Mouse (Mus musculus) CH12.LX (cell line): ENCODE measurements around the gene Chchd6. TPM values are rescaled to one million over a fixed set of nuclear protein-coding genes. Genes with fewer than 3 reads are reported as not detected.

Source experiments
- DNase-seq: peaks from one replicate; pipeline ENCODE4 v3.0.0-alpha.2; 2013; ENCODE audit errors: extremely low read depth
- H3K27ac ChIP-seq: 2 replicates; pipeline ENCODE4 v1.5.1; 2012; ENCODE audit warnings: low read depth, mild to moderate bottlenecking, control low read depth, moderate library complexity; ENCODE audit not compliant: insufficient read depth
- H3K27me3 ChIP-seq: replicated peaks from 2 replicates; pipeline ENCODE3; 2012; ENCODE audit warnings: inconsistent platforms
- H3K36me3 ChIP-seq, 2 experiments: replicated peaks in 1 of 2; 2 replicates each; pipeline versions ENCODE3 to v1.6.1; 2012; ENCODE audit warnings: inconsistent platforms in 1 of 2, low read length in 1 of 2, mild to moderate bottlenecking in 1 of 2, mixed read lengths in 1 of 2, moderate library complexity in 1 of 2; ENCODE audit not compliant: control insufficient read depth in 1 of 2, insufficient read depth in 1 of 2
- H3K4me1 ChIP-seq, 2 experiments: 2 replicates each; pipeline ENCODE4 v1.6.1; 2012; ENCODE audit warnings: inconsistent platforms in 1 of 2, moderate library complexity in 1 of 2; ENCODE audit not compliant: insufficient read depth in 2 of 2, control insufficient read depth in 1 of 2
- H3K4me2 ChIP-seq: 2 replicates; pipeline ENCODE4 v1.6.1; 2012; ENCODE audit warnings: low read depth, mild to moderate bottlenecking, control low read depth; ENCODE audit not compliant: poor library complexity, insufficient read depth, severe bottlenecking
- H3K4me3 ChIP-seq, 3 experiments: fragments of 150-350 bp in 1 of 3; sonication (generic) in 1 of 3; replicated peaks in 1 of 3; 2 replicates each; pipeline versions ENCODE3 to v1.5.1; 2011 to 2012; ENCODE audit warnings: low read depth in 2 of 3, low read length in 2 of 3, mild to moderate bottlenecking in 2 of 3, moderate library complexity in 2 of 3, control low read depth in 1 of 3, improper control_type of control experiment in 1 of 3, inconsistent platforms in 1 of 3, mixed read lengths in 1 of 3; ENCODE audit not compliant: poor library complexity in 1 of 3
- H3K79me2 ChIP-seq: replicated peaks from 2 replicates; pipeline ENCODE4 v1.6.1; 2012; ENCODE audit warnings: mild to moderate bottlenecking, moderate library complexity; ENCODE audit not compliant: control insufficient read depth, poor library complexity, insufficient read depth, severe bottlenecking; ENCODE audit errors: extremely low read depth
- H3K9ac ChIP-seq: 2 replicates; pipeline ENCODE4 v1.6.1; 2012; ENCODE audit warnings: low read depth, mild to moderate bottlenecking, control low read depth, moderate library complexity; ENCODE audit not compliant: insufficient read depth
- H3K9me3 ChIP-seq: replicated peaks from 2 replicates; pipeline ENCODE3; 2012; ENCODE audit warnings: low read length, inconsistent platforms, mixed read lengths
- BHLHE40 ChIP-seq: IDR thresholded peaks from 2 replicates; pipeline ENCODE4 v1.6.1; 2011; ENCODE audit warnings: mild to moderate bottlenecking, low read depth, low read length, improper control_type of control experiment
- CHD1 ChIP-seq: IDR thresholded peaks from 2 replicates; pipeline ENCODE4 v1.6.1; 2012; ENCODE audit warnings: low read depth, low read length, improper control_type of control experiment, inconsistent platforms
- CHD2 ChIP-seq: IDR thresholded peaks from 2 replicates; pipeline ENCODE4 v1.6.1; 2011; ENCODE audit warnings: low read length, improper control_type of control experiment
- CTCF ChIP-seq, 2 experiments: IDR thresholded peaks in 1 of 2; conservative IDR thresholded peaks in 1 of 2; 2 replicates each; pipeline ENCODE4 v1.5.1; 2011 to 2012; ENCODE audit warnings: low read depth in 2 of 2, low read length in 2 of 2, improper control_type of control experiment in 1 of 2, inconsistent platforms in 1 of 2, mild to moderate bottlenecking in 1 of 2, moderate library complexity in 1 of 2
- EP300 ChIP-seq: IDR thresholded peaks from 2 replicates; pipeline ENCODE4 v1.6.1; 2011; ENCODE audit warnings: low read length, improper control_type of control experiment
- ETS1 ChIP-seq: conservative IDR thresholded peaks from 2 replicates; pipeline ENCODE4 v1.6.1; 2012; ENCODE audit warnings: low read depth, mild to moderate bottlenecking, inconsistent platforms, low read length, improper control_type of control experiment, moderate library complexity
- GABPA ChIP-seq: IDR thresholded peaks from 2 replicates; pipeline ENCODE4 v1.6.1; 2012; ENCODE audit warnings: low read depth, low read length, improper control_type of control experiment, inconsistent platforms; ENCODE audit not compliant: insufficient replicate concordance
- IRF4 ChIP-seq: IDR thresholded peaks from 2 replicates; pipeline ENCODE4 v1.6.1; 2014; ENCODE audit warnings: low read depth, mild to moderate bottlenecking, inconsistent platforms, low read length, improper control_type of control experiment
- JUN ChIP-seq: IDR thresholded peaks from 2 replicates; pipeline ENCODE4 v1.6.1; 2011; ENCODE audit warnings: low read depth, mild to moderate bottlenecking, low read length, improper control_type of control experiment, moderate library complexity; ENCODE audit not compliant: insufficient read depth
- JUND ChIP-seq: conservative IDR thresholded peaks from 2 replicates; pipeline ENCODE4 v1.6.1; 2011; ENCODE audit warnings: low read depth, low read length, improper control_type of control experiment
- KAT2A ChIP-seq: IDR thresholded peaks from 2 replicates; pipeline ENCODE4 v1.6.1; 2012; ENCODE audit warnings: low read length, improper control_type of control experiment, inconsistent platforms; ENCODE audit not compliant: insufficient replicate concordance
- MAFK ChIP-seq: IDR thresholded peaks from 2 replicates; pipeline ENCODE4 v1.6.1; 2011; ENCODE audit warnings: low read length, improper control_type of control experiment; ENCODE audit not compliant: insufficient replicate concordance
- MEF2A ChIP-seq: IDR thresholded peaks from 2 replicates; pipeline ENCODE4 v1.6.1; 2014; ENCODE audit warnings: low read depth, mild to moderate bottlenecking, inconsistent platforms, low read length, improper control_type of control experiment, borderline replicate concordance
- MXI1 ChIP-seq: IDR thresholded peaks from 2 replicates; pipeline ENCODE4 v1.6.1; 2011; ENCODE audit warnings: mild to moderate bottlenecking, low read depth, low read length, improper control_type of control experiment
- MYC ChIP-seq: IDR thresholded peaks from 2 replicates; pipeline ENCODE4 v1.6.1; 2011; ENCODE audit warnings: low read depth, mild to moderate bottlenecking, improper control_type of control experiment, low read length
- NELFE ChIP-seq: IDR thresholded peaks from 2 replicates; pipeline ENCODE4 v1.6.1; 2011; ENCODE audit warnings: low read depth, low read length, improper control_type of control experiment
- RCOR1 ChIP-seq: conservative IDR thresholded peaks from 2 replicates; pipeline ENCODE4 v1.6.1; 2012; ENCODE audit warnings: low read depth, mild to moderate bottlenecking, inconsistent platforms, low read length, improper control_type of control experiment
- TCF12 ChIP-seq: IDR thresholded peaks from 2 replicates; pipeline ENCODE4 v1.6.1; 2014; ENCODE audit warnings: low read depth, mild to moderate bottlenecking, inconsistent platforms, low read length, improper control_type of control experiment
- USF1 ChIP-seq: IDR thresholded peaks from 2 replicates; pipeline ENCODE4 v1.6.1; 2014; ENCODE audit warnings: low read depth, mild to moderate bottlenecking, inconsistent platforms, low read length, improper control_type of control experiment
- ZMIZ1 ChIP-seq: IDR thresholded peaks from 2 replicates; pipeline ENCODE4 v1.6.1; 2012; ENCODE audit warnings: low read depth, mild to moderate bottlenecking, inconsistent platforms, low read length, improper control_type of control experiment
- dilution Hi-C: fragments of 300-500 bp; cut with MboI; formaldehyde crosslinking; loops from 2 replicates; pipeline ENCODE4 v1.14.3; 2020; ENCODE audit warnings: low sequenced_read_pairs; ENCODE audit not compliant: extremely low pct_unique_long_range_greater_than_20kb, extremely low pct_ligation_motif_present
- in situ Hi-C: fragments of 300-500 bp; cut with MboI; formaldehyde crosslinking; loops from 3 replicates; pipeline ENCODE4 v1.14.3; 2019; ENCODE audit warnings: low sequenced_read_pairs, low pct_ligation_motif_present, low pct_unique_long_range_greater_than_20kb, mixed read lengths
- polyA plus RNA-seq: library from polyadenylated mRNA; unstranded; fragments of >175 nt; gene quantifications from 2 replicates; pipeline ENCODE4 v1.2.1, GENCODE M21; 2012; ENCODE audit warnings: low read depth; ENCODE audit not compliant: insufficient read length
- total RNA-seq, 2 experiments: library from RNA; depleted of rRNA; stranded (reverse); fragments of 300-350 nt in 1 of 2; fragments of >200 nt in 1 of 2; gene quantifications; 2 replicates each; pipeline ENCODE4 v1.2.3; 2012 to 2014

The Chchd6 gene
- total and polyA plus RNA-seq, 3 experiments = 33.3 to 41.5 (median 41.3) TPM

GRCm38 (mm10) chr6:89499961-89500360 lies 95.5 kb downstream of the Chchd6 start:
- H3K79me2 ChIP-seq = no peaks in the 10 kb centered on the region
- in situ Hi-C loops = no loop called here
- no peak overlapping the region for H3K9ac ChIP-seq
- 0 out of 2 replicates have a peak, but pooled peaks have one; percentile 47 for TF ChIP-seq MYC
- no peak for TF ChIP-seq MAFK
- no peak for TF ChIP-seq GABPA
- no peak for TF ChIP-seq USF1
- peak; percentile 50; the same call in 1 of the 2 replicates for TF ChIP-seq ETS1
- peak; percentile 84 for TF ChIP-seq EP300
- no peak for TF ChIP-seq ZMIZ1
- TF ChIP-seq CTCF (conservative IDR thresholded peaks at IDR 0.05 in 1 of 2, IDR thresholded peaks at IDR 0.05 in 1 of 2; ENCODE audit: low read depth in 2 of 2, low read length in 2 of 2) = no peak
- peak; percentile 46; the same call in 1 of the 2 replicates for TF ChIP-seq JUN
- TF ChIP-seq CHD2 = peak; percentile 37; the same call in 1 of the 2 replicates
- TF ChIP-seq BHLHE40 = peak; percentile 80
- TF ChIP-seq MEF2A = peak; percentile 31; the same call in 1 of the 2 replicates
- peak; percentile 88 for TF ChIP-seq IRF4
- TF ChIP-seq RCOR1 = 0 out of 2 replicates have a peak, but pooled peaks have one; percentile 22
- TF ChIP-seq KAT2A = no peak
- peak; percentile 83 for TF ChIP-seq JUND
- TF ChIP-seq, all 38 proteins: peak for 10
- peak; percentile 22 for DNase-seq
- no peak overlapping the region for H3K27ac ChIP-seq
- no peaks in the 10 kb centered on the region for H3K9me3 ChIP-seq
- H3K4me3 ChIP-seq = no peak overlapping the region
- dilution Hi-C loops = no loop called here
- no peaks in the 10 kb centered on the region for H3K36me3 ChIP-seq
- peaks cover 26 to 51% of the 10 kb centered on the region in 2 experiments for H3K4me1 ChIP-seq
- H3K4me2 ChIP-seq = no peak overlapping the region
- H3K27me3 ChIP-seq = no peaks in the 10 kb centered on the region

- dilution Hi-C loops = no loop called here
- H3K4me2 ChIP-seq = peak overlapping the region; percentile 40
- in situ Hi-C loops = no loop called here
These were observed 96.5 kb downstream of the Chchd6 start for GRCm38 (mm10) chr6:89498764-89499516.

More at GRCm38 (mm10) chr6:89498764-89499516, 96.5 kb downstream of the Chchd6 start:
- H3K79me2 ChIP-seq = no peaks in the 10 kb centered on the region
- H3K4me3 ChIP-seq = peak overlapping the region in 1 of 3 experiments; percentile 35
- peak; percentile 76 for DNase-seq
- H3K27ac ChIP-seq = no peak overlapping the region
- H3K9ac ChIP-seq = no peak overlapping the region
- no peaks in the 10 kb centered on the region for H3K27me3 ChIP-seq
- TF ChIP-seq EP300 = peak; percentile 36; the same call in 1 of the 2 replicates
- peak; percentile 79; the same call in 1 of the 2 replicates for TF ChIP-seq MEF2A
- no peak for TF ChIP-seq MAFK
- no peak for TF ChIP-seq MXI1
- peak; percentile 40; the same call in 1 of the 2 replicates for TF ChIP-seq TCF12
- 0 out of 2 replicates have a peak, but pooled peaks have one; percentile 46 for TF ChIP-seq CHD1
- TF ChIP-seq GABPA = no peak
- peak; percentile 55; the same call in 1 of the 2 replicates for TF ChIP-seq IRF4
- TF ChIP-seq ETS1 = peak; percentile 92
- no peak for TF ChIP-seq ZMIZ1
- TF ChIP-seq NELFE = no peak
- TF ChIP-seq MYC = no peak
- peak; percentile 90 for TF ChIP-seq BHLHE40
- no peak for TF ChIP-seq CTCF (conservative IDR thresholded peaks at IDR 0.05 in 1 of 2, IDR thresholded peaks at IDR 0.05 in 1 of 2; ENCODE audit: low read depth in 2 of 2, low read length in 2 of 2)
- no peaks in the 10 kb centered on the region for H3K9me3 ChIP-seq
- H3K4me1 ChIP-seq = peaks cover 26 to 55% of the 10 kb centered on the region in 2 experiments
- no peaks in the 10 kb centered on the region for H3K36me3 ChIP-seq
